Mouse (Mus musculus): ENCODE measurements at regions not wholly inside any gene's neighbourhood (a gene's known extent, or its start where the extent isn't known, plus 50 kb on each side); places are given as distances from the start of the nearest gene placed in this dataset.
"Not testable (repeated sequence)": the region's sequence is repeated elsewhere in the genome, so short reads cannot be mapped to it uniquely, and the experiment has no call there.

DNA sequence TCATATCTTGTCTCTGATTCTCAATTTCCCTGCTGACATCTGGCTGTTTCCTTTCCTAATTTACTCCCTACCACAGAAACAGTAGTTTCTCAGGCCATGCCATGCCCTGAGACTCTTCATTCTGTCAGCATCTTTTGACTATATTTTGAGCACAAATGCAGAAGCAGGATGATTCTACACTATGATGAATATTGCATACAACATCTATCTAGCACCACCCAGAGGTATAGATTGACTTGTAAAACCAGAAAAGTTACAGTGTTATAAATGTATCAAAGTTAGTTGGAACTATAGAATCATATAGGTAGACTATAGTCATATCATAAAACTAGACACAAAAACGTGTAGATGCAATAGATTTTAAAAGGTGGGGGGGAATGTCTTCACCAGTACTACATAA is 396.3 kb upstream of the Zfp960 start:
- 60% methylated on average over 1 of the region's 1 CpGs for whole genome bisulfite sequencing

DNA sequence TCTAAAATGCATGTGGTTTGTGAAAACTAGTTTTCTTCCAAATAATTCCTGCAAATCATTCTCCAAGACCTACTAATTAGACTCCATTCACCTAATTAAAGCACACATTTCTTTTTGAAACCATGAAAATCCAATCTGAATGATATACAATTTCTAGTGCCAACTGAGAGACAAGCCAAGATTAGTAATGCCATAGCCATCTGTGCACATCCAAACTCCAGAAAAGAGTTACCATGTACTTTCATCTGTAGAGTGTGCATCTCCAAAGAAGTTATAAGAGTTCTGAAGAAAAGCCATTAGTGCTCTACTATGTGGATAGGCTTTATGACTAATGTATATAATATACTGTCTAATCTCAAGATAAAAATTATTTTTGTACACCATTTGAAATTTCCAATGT is 359.7 kb upstream of the Zfp960 start:
- H3K27ac ChIP-seq (ENCODE audit: low read length): no peak overlapping the region
- no peak overlapping the region for H3K4me3 ChIP-seq (ENCODE audit: low read length)
- ATAC-seq: no peak

More for the DNA sequence above, 396.3 kb upstream of the Zfp960 start:
- H3K9me3 ChIP-seq (ENCODE audit: control insufficient read depth, low read length): no peaks in the 10 kb centered on the region
- no peak overlapping the region for H3K27ac ChIP-seq (ENCODE audit: low read length)
- H3K4me1 ChIP-seq (ENCODE audit: control insufficient read depth, insufficient read depth, low read length): no peaks in the 10 kb centered on the region
- no peak overlapping the region for H3K4me3 ChIP-seq (ENCODE audit: low read length)
- ATAC-seq: no peak
- H3K9ac ChIP-seq (ENCODE audit: low read depth, low read length): no peak overlapping the region
- H3K27me3 ChIP-seq (replicated peaks; ENCODE audit: control insufficient read depth, insufficient read depth, low read length): no peaks in the 10 kb centered on the region
- H3K36me3 ChIP-seq (ENCODE audit: control insufficient read depth, insufficient read depth, low read length): no peaks in the 10 kb centered on the region
- no peak overlapping the region for H3K4me2 ChIP-seq (ENCODE audit: low read depth, low read length)

DNA sequence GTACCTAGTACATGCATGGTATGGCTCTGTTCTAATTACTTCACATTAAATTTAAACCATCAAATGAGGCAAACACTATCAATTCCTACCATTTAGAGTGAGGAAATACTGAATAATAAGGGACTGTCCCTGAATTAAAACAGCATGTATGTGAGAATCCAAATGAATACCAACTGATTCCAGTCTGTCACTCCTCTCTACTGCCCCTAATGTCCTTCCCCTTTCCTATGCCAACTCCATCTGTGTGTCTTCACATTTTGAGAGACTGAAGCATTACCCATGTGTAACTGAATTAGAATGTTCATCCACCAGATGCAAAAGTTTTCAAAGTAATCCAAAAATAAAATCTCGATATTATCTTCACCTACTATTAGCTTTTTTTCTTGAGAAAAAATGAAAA is 358.0 kb upstream of the Zfp960 start:
- Histone ChIP-seq H3K27me3 (replicated peaks; ENCODE audit: control insufficient read depth, insufficient read depth, low read length) (no peaks in the 10 kb centered on the region), H3K4me3 (ENCODE audit: low read length) (no peak overlapping the region), H3K9ac (ENCODE audit: low read depth, low read length) (no peak overlapping the region), H3K4me2 (ENCODE audit: low read depth, low read length) (no peak overlapping the region), H3K9me3 (ENCODE audit: control insufficient read depth, low read length) (no peaks in the 10 kb centered on the region), H3K27ac (ENCODE audit: low read length) (no peak overlapping the region), H3K36me3 (ENCODE audit: control insufficient read depth, insufficient read depth, low read length) (no peaks in the 10 kb centered on the region), H3K4me1 (ENCODE audit: control insufficient read depth, insufficient read depth, low read length) (no peaks in the 10 kb centered on the region)
- ATAC-seq: no peak
- WGBS: 90% methylated on average over 1 of the region's 1 CpGs

More for the DNA sequence above, 359.7 kb upstream of the Zfp960 start:
- H3K9ac ChIP-seq (ENCODE audit: low read depth, low read length): no peak overlapping the region
- H3K27me3 ChIP-seq (replicated peaks; ENCODE audit: control insufficient read depth, insufficient read depth, low read length): no peaks in the 10 kb centered on the region
- H3K9me3 ChIP-seq (ENCODE audit: control insufficient read depth, low read length): no peaks in the 10 kb centered on the region
- H3K4me1 ChIP-seq (ENCODE audit: control insufficient read depth, insufficient read depth, low read length): no peaks in the 10 kb centered on the region
- no peaks in the 10 kb centered on the region for H3K36me3 ChIP-seq (ENCODE audit: control insufficient read depth, insufficient read depth, low read length)
- no peak overlapping the region for H3K4me2 ChIP-seq (ENCODE audit: low read depth, low read length)

DNA sequence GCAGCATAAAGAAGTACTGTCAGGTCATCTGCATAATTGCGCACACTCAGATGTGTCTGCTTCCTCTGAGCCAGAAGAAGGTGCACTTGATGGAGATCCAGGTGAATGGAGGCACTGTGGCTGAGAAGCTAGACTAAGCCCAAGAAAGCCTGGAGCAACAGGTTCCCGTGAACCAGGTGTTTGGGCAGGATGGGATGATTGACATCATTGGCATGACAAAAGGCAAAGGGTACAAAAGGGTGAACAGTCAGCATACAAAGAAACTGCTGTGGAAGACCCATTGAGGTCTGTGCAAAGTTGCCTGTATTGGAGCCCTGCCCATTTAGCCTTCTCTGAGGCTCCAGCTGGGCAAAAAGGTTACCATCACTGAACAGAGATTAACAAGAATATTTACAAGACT is 337.0 kb upstream of the Zfp960 start:
- no peak for ATAC-seq
- WGBS: 86% methylated on average over 2 of the region's 2 CpGs
- H3K4me3 ChIP-seq (ENCODE audit: low read length): no peak overlapping the region

DNA sequence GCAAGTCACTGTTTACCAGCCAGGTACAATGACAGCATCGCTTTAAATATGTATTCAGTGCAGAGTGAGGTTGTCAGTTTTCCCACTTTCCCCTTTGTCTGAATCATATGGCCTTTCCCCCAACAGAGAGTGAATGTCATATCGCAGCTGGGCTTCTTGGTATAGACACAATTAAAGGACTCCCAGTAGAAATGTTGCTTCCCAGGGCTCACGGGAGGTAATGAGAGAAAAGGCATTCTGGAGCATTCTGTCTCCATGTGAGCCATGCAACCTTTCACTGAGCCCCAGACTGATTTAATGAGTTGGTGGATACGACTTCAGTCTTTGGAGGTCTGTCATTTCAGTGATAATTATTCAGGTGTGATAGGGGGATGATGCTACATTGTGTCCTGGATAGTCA is 310.8 kb upstream of the Zfp960 start:
- no peak for ATAC-seq
- no peaks in the 10 kb centered on the region for H3K9me3 ChIP-seq (ENCODE audit: control insufficient read depth, low read length)
- H3K36me3 ChIP-seq (ENCODE audit: control insufficient read depth, insufficient read depth, low read length): no peaks in the 10 kb centered on the region
- no peaks in the 10 kb centered on the region for H3K27me3 ChIP-seq (replicated peaks; ENCODE audit: control insufficient read depth, insufficient read depth, low read length)
- H3K27ac ChIP-seq (ENCODE audit: low read length): no peak overlapping the region
- no peak overlapping the region for H3K9ac ChIP-seq (ENCODE audit: low read depth, low read length)
- no peak overlapping the region for H3K4me2 ChIP-seq (ENCODE audit: low read depth, low read length)
- no peaks in the 10 kb centered on the region for H3K4me1 ChIP-seq (ENCODE audit: control insufficient read depth, insufficient read depth, low read length)
- no peak overlapping the region for H3K4me3 ChIP-seq (ENCODE audit: low read length)
- WGBS: 75% methylated on average over 4 of the region's 4 CpGs

More for the DNA sequence above, 337.0 kb upstream of the Zfp960 start:
- no peak overlapping the region for H3K4me2 ChIP-seq (ENCODE audit: low read depth, low read length)
- H3K4me1 ChIP-seq (ENCODE audit: control insufficient read depth, insufficient read depth, low read length): no peaks in the 10 kb centered on the region
- H3K9me3 ChIP-seq (ENCODE audit: control insufficient read depth, low read length): no peaks in the 10 kb centered on the region
- no peaks in the 10 kb centered on the region for H3K27me3 ChIP-seq (replicated peaks; ENCODE audit: control insufficient read depth, insufficient read depth, low read length)
- no peaks in the 10 kb centered on the region for H3K36me3 ChIP-seq (ENCODE audit: control insufficient read depth, insufficient read depth, low read length)
- no peak overlapping the region for H3K27ac ChIP-seq (ENCODE audit: low read length)
- no peak overlapping the region for H3K9ac ChIP-seq (ENCODE audit: low read depth, low read length)

DNA sequence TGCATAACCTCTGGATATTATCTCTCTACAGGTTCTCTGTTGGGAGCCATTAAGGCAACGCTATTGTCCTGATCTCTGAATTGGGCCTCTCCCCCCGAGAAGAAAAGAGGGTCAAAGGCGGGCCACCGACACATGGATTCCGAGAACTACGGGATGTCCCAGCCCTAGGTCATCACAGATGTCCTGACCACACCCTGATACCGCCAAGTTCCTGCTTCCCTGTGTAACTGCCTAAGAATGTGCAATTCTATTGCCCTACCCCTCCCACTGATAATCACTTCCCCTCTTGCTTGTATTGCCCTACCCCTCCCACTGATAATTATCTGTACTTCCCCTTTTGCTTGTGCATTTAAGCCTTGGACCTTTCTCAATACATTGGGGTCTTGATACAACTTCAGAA is 293.3 kb upstream of the Zfp960 start:
- 77% methylated on average over 7 of the region's 7 CpGs for WGBS
- not testable (repeated sequence) for H3K4me3 ChIP-seq (ENCODE audit: low read length); H3K4me2 ChIP-seq (ENCODE audit: low read depth, low read length); H3K4me1 ChIP-seq (ENCODE audit: control insufficient read depth, insufficient read depth, low read length); H3K9ac ChIP-seq (ENCODE audit: low read depth, low read length); H3K9me3 ChIP-seq (ENCODE audit: control insufficient read depth, low read length); H3K27ac ChIP-seq (ENCODE audit: low read length); ATAC-seq; H3K27me3 ChIP-seq (replicated peaks; ENCODE audit: control insufficient read depth, insufficient read depth, low read length); H3K36me3 ChIP-seq (ENCODE audit: control insufficient read depth, insufficient read depth, low read length)

DNA sequence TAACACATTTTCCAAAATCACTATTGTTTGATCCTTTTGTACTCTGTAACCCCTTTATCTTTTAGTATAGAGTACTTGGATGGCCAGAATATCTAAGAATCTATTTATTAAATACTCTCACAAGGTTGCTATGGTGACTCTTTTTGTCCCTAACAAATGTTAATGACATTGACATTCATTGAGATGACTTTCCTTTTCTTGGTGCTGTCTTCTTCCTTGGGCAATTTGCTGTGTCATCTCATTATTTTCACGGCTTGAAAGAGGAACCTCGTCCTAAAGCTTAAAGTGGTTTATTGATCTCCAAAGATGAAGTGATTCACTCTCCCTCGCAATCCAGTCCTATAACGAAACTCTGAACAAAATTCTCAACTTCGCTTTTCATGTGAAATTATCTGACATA is 265.6 kb upstream of the Zfp960 start:
- no peak overlapping the region for H3K4me3 ChIP-seq (ENCODE audit: low read length)
- 86% methylated on average over 5 of the region's 5 CpGs for WGBS
- H3K36me3 ChIP-seq (ENCODE audit: control insufficient read depth, insufficient read depth, low read length): no peaks in the 10 kb centered on the region
- no peak overlapping the region for H3K4me2 ChIP-seq (ENCODE audit: low read depth, low read length)
- H3K27me3 ChIP-seq (replicated peaks; ENCODE audit: control insufficient read depth, insufficient read depth, low read length): no peaks in the 10 kb centered on the region
- H3K9me3 ChIP-seq (ENCODE audit: control insufficient read depth, low read length): no peaks in the 10 kb centered on the region
- no peaks in the 10 kb centered on the region for H3K4me1 ChIP-seq (ENCODE audit: control insufficient read depth, insufficient read depth, low read length)
- no peak overlapping the region for H3K9ac ChIP-seq (ENCODE audit: low read depth, low read length)
- H3K27ac ChIP-seq (ENCODE audit: low read length): no peak overlapping the region
- ATAC-seq: no peak

DNA sequence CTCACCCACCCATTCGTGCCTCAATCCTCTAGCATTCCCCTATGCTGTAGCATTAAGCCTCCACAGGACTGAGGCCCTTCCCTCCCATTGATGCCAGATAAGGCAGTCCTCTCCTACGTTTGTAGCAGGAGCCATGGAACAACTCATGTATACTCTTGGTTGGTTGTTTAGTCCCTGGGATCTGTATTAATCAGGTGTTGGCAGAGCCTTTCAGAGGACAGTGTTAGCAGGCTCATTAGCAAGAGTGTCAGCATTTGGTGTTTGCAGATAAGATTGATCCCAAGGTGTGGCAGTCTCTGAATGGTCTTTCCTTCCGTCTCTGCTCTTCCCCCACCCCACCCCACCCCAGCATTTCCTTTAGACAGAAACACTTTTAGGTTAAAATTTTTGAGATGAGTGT is 258.9 kb upstream of the Zfp960 start:
- Histone ChIP-seq H3K9ac (ENCODE audit: low read depth, low read length) (no peak overlapping the region), H3K9me3 (ENCODE audit: control insufficient read depth, low read length) (no peaks in the 10 kb centered on the region), H3K4me1 (ENCODE audit: control insufficient read depth, insufficient read depth, low read length) (no peaks in the 10 kb centered on the region), H3K36me3 (ENCODE audit: control insufficient read depth, insufficient read depth, low read length) (no peaks in the 10 kb centered on the region), H3K4me2 (ENCODE audit: low read depth, low read length) (no peak overlapping the region), H3K27ac (ENCODE audit: low read length) (no peak overlapping the region), H3K27me3 (replicated peaks; ENCODE audit: control insufficient read depth, insufficient read depth, low read length) (no peaks in the 10 kb centered on the region), H3K4me3 (ENCODE audit: low read length) (no peak overlapping the region)
- 32% methylated on average over 3 of the region's 3 CpGs for WGBS
- ATAC-seq: no peak

DNA sequence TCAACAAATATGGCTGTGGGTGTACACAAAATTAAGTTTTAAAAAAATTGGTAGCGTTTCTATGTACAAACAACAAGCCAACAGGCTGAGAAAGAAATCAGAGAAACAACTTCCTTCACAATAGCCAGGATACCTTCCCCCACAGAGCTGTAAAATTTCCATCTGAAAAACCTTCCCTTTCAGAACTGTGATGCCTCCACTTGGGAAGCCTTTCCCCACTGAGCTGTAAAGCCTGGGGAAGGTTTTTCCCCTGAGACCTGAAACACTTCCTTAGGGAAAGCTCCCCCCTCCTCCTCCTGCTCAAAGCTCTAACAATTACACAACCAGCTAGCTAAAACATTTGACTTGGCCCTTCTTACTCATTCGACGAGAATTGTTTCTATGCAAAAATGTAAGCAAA is 245.5 kb upstream of the Zfp960 start:
- no peaks in the 10 kb centered on the region for H3K27me3 ChIP-seq (replicated peaks; ENCODE audit: control insufficient read depth, insufficient read depth, low read length)
- H3K36me3 ChIP-seq (ENCODE audit: control insufficient read depth, insufficient read depth, low read length): no peaks in the 10 kb centered on the region
- ATAC-seq: no peak
- no peak overlapping the region for H3K27ac ChIP-seq (ENCODE audit: low read length)
- H3K9ac ChIP-seq (ENCODE audit: low read depth, low read length): no peak overlapping the region
- 48% methylated on average over 3 of the region's 3 CpGs for WGBS
- H3K4me3 ChIP-seq (ENCODE audit: low read length): no peak overlapping the region
- no peak overlapping the region for H3K4me2 ChIP-seq (ENCODE audit: low read depth, low read length)
- no peaks in the 10 kb centered on the region for H3K4me1 ChIP-seq (ENCODE audit: control insufficient read depth, insufficient read depth, low read length)
- no peaks in the 10 kb centered on the region for H3K9me3 ChIP-seq (ENCODE audit: control insufficient read depth, low read length)

DNA sequence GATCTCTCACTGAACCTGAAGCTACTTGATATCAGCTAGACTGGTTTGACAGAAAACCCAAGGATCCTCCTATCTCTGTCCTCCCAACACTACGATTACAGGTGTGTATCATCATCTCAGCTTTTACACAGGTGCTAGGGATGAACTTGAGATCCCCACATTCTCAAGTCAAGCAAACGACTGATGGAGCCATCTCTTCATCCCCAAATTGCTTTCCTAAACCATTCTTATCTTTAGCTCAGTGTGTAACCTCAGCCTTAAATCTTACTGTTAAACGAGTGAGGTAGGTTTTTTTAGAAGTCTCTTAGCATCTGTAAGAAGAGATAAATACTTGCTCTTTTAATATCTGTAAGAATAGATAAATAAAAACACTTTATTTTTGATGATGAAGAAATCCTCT is 242.2 kb upstream of the Zfp960 start:
- 74% methylated on average over 3 of the region's 3 CpGs for WGBS

More for the DNA sequence above, 242.2 kb upstream of the Zfp960 start:
- H3K9ac ChIP-seq (ENCODE audit: low read depth, low read length): no peak overlapping the region
- no peak for ATAC-seq
- H3K27ac ChIP-seq (ENCODE audit: low read length): no peak overlapping the region
- no peaks in the 10 kb centered on the region for H3K36me3 ChIP-seq (ENCODE audit: control insufficient read depth, insufficient read depth, low read length)
- no peaks in the 10 kb centered on the region for H3K27me3 ChIP-seq (replicated peaks; ENCODE audit: control insufficient read depth, insufficient read depth, low read length)
- H3K4me1 ChIP-seq (ENCODE audit: control insufficient read depth, insufficient read depth, low read length): no peaks in the 10 kb centered on the region
- H3K4me2 ChIP-seq (ENCODE audit: low read depth, low read length): no peak overlapping the region
- H3K9me3 ChIP-seq (ENCODE audit: control insufficient read depth, low read length): no peaks in the 10 kb centered on the region
- no peak overlapping the region for H3K4me3 ChIP-seq (ENCODE audit: low read length)

Measured in intestine, embryonic 16.5 days (tissue).